Mouse (Mus musculus) megakaryocyte, embryonic 14.5 days (primary cell): ENCODE results near the gene Gbp8.

Experiments used
- FLI1 ChIP-seq: IDR thresholded peaks from 2 replicates; pipeline ENCODE4 v1.6.1; 2012; ENCODE audit warnings: low read length, inconsistent platforms, mixed read lengths
- GATA1 ChIP-seq: IDR thresholded peaks from 3 replicates; pipeline ENCODE4 v1.6.1; 2012; ENCODE audit warnings: mixed read lengths, low read length, inconsistent platforms, borderline replicate concordance

- TF ChIP-seq GATA1 (no peak), FLI1 (no peak)
These were observed 434 bp downstream of the Gbp8 start for GRCm38 (mm10) chr5:105138906-105139305.
